Mouse (Mus musculus): ENCODE results near the gene Snrpa.
"Not testable (repeated sequence)": the region's sequence is repeated elsewhere in the genome, so short reads cannot be mapped to it uniquely, and the experiment has no call there.

DNA sequence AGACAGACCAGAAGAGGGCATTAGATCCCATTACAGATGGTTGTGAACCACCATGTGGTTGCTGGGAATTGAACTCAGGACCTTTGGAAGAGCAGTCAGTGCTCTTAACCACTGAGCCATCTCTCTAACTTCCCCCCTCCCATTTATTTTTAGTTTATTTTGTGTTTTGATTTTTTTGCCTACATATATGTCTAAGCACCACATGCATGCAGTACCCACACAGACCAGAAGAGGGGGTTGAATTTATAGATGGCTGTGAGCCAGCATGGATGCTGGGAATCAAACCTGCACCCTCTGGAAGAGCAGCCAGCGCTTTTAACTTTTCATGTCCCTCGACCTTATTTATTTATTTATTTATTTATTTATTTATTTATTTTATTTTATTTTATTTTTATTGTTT lies 48.0 kb upstream of the Snrpa start:
- TF ChIP-seq POLR2A (IDR thresholded peaks at IDR 0.05; ENCODE audit: extremely low read depth, insufficient read depth, low read length), result not testable (repeated sequence)
- TF ChIP-seq CTCF (IDR thresholded peaks at IDR 0.05; ENCODE audit: extremely low read depth, insufficient read depth, low read length), result 0 out of 2 replicates have a peak, but pooled peaks have one; percentile 3
